Mouse (Mus musculus) embryonic facial prominence, embryonic 10.5 days (tissue): ENCODE data around the gene Rdh16f2. TPM values are rescaled to one million over a fixed set of nuclear protein-coding genes. Genes with fewer than 3 reads are reported as not detected.
A peak's percentile ranks its signal among the peaks of the same experiment; 100 is the strongest.
"Not testable (repeated sequence)": the region's sequence is repeated elsewhere in the genome, so short reads cannot be mapped to it uniquely, and the experiment has no call there.

Experiments
- DNase-seq: peaks from one replicate; pipeline ENCODE4 v3.0.0-alpha.2; 2017; ENCODE audit warnings: low spot score
- H3K27ac ChIP-seq: fragments of 300-500 bp; sonication (generic); replicated peaks from 2 replicates; pipeline ENCODE4 v1.5.1; 2016; ENCODE audit warnings: mild to moderate bottlenecking
- H3K27me3 ChIP-seq: fragments of 300-500 bp; sonication (generic); replicated peaks from 2 replicates; pipeline ENCODE4 v1.6.1; 2016; ENCODE audit warnings: low read depth, mild to moderate bottlenecking; ENCODE audit not compliant: poor library complexity, severe bottlenecking
- H3K36me3 ChIP-seq: fragments of 300-500 bp; sonication (generic); replicated peaks from 2 replicates; pipeline ENCODE4 v1.6.1; 2016; ENCODE audit warnings: mild to moderate bottlenecking, moderate library complexity
- H3K4me1 ChIP-seq: fragments of 300-500 bp; sonication (generic); 2 replicates; pipeline ENCODE4 v1.6.1; 2016
- H3K4me3 ChIP-seq: fragments of 300-500 bp; sonication (generic); 2 replicates; pipeline ENCODE4 v1.5.1; 2016; ENCODE audit warnings: mild to moderate bottlenecking, moderate library complexity
- H3K9me3 ChIP-seq: fragments of 300-500 bp; sonication (generic); 2 replicates; pipeline ENCODE4 v1.6.1; 2016; ENCODE audit warnings: mild to moderate bottlenecking
- WGBS: fragments of 180-500 bp; shearing (Covaris S2); methylation state at CpG from one replicate; pipeline ENCODE4 v1.1.7; 2016; 5-methylcytosine and 5-hydroxymethylcytosine counted together
- polyA plus RNA-seq: library from polyadenylated mRNA; unstranded; fragments of >200 nt; fragmentation: Nextera tagmentation; extraction: Ambion mirVana; gene quantifications from 2 replicates; pipeline ENCODE4 v1.2.1, GENCODE M21; 2016

Rdh16f2 gene
- polyA plus RNA-seq: not detected in 2 replicates

DNA sequence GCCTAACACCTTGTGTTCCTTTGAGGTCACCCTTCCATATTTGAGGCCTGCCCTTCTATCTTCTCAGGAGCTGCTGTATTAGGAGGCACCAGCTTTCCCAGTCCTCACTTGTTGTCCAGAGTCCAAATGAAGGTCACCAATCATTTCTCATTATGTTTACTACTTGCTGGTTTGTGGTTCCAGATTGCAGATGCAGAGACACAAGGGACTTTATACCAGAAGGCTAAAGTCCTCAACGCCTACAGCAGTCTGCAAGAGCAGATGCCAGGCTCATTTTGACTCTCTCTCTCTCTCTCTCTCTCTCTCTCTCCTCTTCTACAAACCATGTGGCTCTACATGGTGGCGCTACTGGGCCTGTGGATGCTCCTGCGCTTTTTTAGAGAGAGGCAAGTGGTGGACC, at the start of gene Rdh16f2:
TSS of gene Rdh16f2 (plus strand) at position 243 of the 400 bp plus-strand sequence.
- Histone ChIP-seq H3K9me3 (peaks cover 3% of the 10 kb centered on the region; the same call in 1 of the 2 replicates), H3K36me3 (no peaks in the 10 kb centered on the region), H3K27ac (no peak within 1 kb of the TSS), H3K4me1 (no peaks in the 10 kb centered on the region), H3K27me3 (no peaks in the 10 kb centered on the region), H3K4me3 (no peak within 1 kb of the TSS)
- WGBS: 86% methylated on average over 3 of the region's 3 CpGs
- DNase-seq: no peak

DNA sequence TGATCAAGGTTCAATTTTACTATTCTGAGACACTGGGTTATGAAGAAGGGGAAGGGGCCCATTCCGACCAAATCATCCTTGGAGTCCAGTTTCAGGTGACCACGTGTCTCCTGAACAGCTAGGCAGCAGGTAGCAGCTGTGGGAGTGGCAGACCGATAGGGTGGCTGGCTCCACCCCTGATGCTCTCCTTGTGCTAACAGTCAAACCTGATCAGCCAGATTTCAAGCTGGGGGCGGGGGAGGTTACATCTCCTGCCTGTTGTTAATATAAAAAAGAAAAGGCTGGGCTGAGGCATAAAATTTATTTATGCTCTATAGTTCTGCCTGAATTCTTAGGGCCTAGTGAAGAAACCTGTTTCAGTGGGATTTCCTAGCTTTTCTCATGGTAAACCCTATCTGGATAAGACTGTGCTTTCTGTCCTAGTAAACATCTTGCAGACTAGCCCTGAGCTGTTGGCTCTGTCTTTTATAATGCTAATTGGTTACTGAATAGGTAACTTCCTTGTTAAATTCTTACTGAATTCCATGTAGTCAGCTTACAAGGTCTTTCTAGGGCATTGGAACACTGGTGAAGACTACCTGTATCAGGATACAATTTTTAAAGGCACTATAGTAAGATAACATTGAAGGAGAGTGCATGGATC, 48.9 kb upstream of the Rdh16f2 start:
- not testable (repeated sequence) for H3K27ac ChIP-seq, H3K4me1 ChIP-seq, H3K27me3 ChIP-seq, H3K9me3 ChIP-seq, H3K36me3 ChIP-seq, DNase-seq, H3K4me3 ChIP-seq
- 85% methylated on average over 4 of the region's 4 CpGs for WGBS

DNA sequence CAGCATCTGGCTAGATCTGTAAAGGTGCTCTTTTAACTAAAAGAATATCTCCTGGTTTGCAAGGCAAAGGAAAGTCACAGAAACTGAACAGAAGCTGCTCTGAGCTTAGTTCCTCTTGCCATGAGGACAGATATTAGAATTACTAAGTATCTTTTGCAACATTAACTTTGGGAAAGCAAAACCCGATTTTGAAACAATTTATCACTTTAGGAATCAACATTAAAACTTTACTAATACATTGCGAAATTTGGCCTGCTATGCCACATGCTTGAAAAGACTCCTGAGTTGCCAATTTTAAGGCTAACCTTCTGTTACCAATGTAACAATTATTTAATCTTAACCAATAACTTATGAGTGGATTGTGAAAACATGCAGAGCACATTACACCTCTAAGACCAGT, 44.5 kb upstream of the Rdh16f2 start:
- not testable (repeated sequence) for H3K27ac ChIP-seq, H3K4me3 ChIP-seq, H3K36me3 ChIP-seq, H3K9me3 ChIP-seq, DNase-seq, H3K4me1 ChIP-seq, H3K27me3 ChIP-seq
- 85% methylated on average over 2 of the region's 2 CpGs for WGBS

DNA sequence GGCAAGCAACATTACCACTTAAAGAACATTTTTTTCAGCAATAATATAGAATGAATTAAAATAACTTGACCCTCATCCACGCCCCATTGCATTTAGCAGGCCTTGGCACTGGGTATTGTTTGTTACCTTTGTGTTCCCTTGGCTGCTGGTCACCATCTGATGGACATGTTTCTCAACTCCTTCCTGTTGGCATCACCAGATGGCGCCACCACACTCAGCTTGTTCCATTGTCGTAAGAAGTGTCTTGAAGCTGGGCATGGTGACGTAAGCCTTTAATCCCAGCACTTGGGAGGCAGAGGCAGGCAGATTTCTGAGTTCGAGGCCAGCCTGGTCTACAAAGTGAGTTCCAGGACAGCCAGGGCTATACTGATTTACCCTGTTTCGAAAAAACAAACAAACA, 40.9 kb upstream of the Rdh16f2 start:
- Histone ChIP-seq H3K9me3 (peaks cover 4% of the 10 kb centered on the region), H3K27me3 (no peaks in the 10 kb centered on the region), H3K36me3 (no peaks in the 10 kb centered on the region), H3K4me3 (no peak overlapping the region), H3K27ac (no peak overlapping the region), H3K4me1 (no peaks in the 10 kb centered on the region)
- 83% methylated on average over 6 of the region's 6 CpGs for WGBS
- DNase-seq: peak; percentile 11

DNA sequence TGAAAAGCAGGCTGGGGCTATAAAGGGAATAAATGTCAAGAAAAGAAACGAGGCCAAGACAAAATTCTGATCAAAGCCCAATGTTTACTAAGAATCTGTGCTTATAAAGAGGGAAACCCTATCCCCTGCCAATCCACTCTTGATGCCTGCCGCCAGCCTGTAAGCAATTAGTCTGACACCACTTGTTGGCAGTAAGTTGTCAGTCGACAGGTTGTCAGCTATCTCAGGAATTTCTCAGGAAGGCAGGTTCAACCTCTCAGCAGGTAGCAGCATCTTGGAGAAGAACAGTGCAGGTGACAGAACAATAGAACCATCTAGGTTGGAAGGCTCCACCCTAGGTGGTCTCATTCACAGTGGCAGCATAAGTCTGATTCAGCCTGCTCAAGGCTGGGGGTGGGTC, 37.2 kb upstream of the Rdh16f2 start:
- WGBS: 68% methylated on average over 3 of the region's 3 CpGs
- H3K4me1 ChIP-seq: no peaks in the 10 kb centered on the region
- no peak overlapping the region for H3K27ac ChIP-seq
- H3K9me3 ChIP-seq: no peaks in the 10 kb centered on the region
- no peak for DNase-seq
- no peak overlapping the region for H3K4me3 ChIP-seq
- no peaks in the 10 kb centered on the region for H3K27me3 ChIP-seq
- no peaks in the 10 kb centered on the region for H3K36me3 ChIP-seq

DNA sequence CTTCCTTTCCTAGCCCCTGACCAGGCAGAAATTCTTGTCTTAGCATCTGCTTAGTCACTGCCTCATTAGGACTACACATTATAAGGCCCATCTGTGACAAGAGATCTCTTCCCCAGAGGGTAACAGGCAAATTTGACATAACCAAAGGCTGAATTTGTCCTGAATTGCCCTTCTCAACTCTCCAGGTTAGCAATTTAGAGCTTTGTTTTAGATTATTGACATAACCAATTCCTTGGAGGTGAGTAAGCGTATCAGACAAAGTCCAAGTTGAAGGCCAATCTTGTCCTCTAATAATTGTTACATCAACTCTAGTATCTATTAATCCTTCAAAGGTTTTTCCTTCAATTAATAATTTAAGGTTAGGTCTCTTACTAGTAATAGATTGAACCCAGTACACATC, 32.1 kb upstream of the Rdh16f2 start:
- not testable (repeated sequence) for H3K36me3 ChIP-seq, H3K4me3 ChIP-seq, H3K9me3 ChIP-seq, H3K27ac ChIP-seq, H3K4me1 ChIP-seq, H3K27me3 ChIP-seq, DNase-seq
- WGBS: 96% methylated on average over 1 of the region's 1 CpGs

DNA sequence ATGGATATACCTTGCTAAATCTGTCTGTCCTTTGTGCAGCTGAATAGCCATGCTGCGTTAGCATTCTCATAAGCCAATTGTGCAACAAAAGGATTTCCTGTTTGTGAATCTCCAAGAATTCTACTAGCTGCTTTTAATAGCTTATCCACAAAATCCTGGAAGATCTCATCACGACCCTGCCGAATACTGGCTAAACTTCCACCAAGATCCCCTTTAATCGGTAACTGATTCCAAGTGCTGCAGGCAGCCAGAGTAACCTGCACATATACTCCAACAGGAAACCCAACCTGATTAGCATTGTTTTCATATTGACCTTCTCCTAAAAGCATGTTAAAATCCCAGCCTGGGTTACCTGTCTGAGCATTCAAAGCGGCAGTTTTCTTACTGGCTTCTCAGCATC, 31.0 kb upstream of the Rdh16f2 start:
- no peaks in the 10 kb centered on the region for H3K27me3 ChIP-seq
- 86% methylated on average over 5 of the region's 5 CpGs for WGBS
- no peak overlapping the region for H3K27ac ChIP-seq
- no peaks in the 10 kb centered on the region for H3K36me3 ChIP-seq
- H3K4me1 ChIP-seq: no peaks in the 10 kb centered on the region
- DNase-seq: no peak
- H3K9me3 ChIP-seq: no peaks in the 10 kb centered on the region
- H3K4me3 ChIP-seq: no peak overlapping the region

DNA sequence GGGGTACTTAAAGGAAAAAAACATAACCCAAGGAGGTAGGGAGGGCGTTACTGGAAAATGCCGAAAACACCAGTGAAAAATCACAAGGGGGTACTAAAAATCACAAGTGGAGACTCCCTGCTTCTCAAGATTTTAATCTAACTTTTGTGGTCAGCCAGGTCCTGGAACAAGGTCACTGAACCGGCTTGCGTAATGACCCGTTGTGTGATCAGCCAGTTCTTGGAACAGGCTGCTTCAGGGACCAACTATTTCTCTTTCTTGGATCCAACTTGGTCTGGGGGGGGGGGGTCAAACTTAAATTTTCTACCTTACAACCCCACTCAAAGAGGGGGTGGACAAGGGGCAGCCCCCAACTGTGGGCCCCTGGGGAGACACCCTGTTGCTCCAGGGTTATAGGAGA, 28.5 kb upstream of the Rdh16f2 start:
- H3K4me1 ChIP-seq, H3K36me3 ChIP-seq, H3K4me3 ChIP-seq, DNase-seq, H3K27ac ChIP-seq, H3K9me3 ChIP-seq, H3K27me3 ChIP-seq: not testable (repeated sequence)
- 91% methylated on average over 5 of the region's 5 CpGs for WGBS

DNA sequence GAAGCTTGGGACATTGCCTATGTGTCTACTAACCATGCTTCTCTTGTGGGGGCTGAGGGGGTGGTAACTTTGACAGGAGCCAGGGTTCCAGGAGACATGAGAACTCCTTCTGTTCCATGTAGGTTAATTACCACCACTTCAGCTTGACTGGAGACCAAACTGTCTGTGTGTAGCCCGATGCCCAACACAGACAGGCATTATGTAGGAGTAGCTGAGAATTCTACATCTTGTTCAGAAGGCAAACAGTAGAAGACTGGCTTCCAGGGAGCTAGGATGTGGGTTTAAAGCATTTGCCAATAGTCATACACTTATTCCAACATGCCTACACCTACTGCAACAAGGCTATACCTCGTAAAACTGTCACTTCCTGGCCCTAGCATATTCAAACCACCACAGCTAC, 27.7 kb upstream of the Rdh16f2 start:
- no peaks in the 10 kb centered on the region for H3K36me3 ChIP-seq
- H3K4me3 ChIP-seq: no peak overlapping the region
- 90% methylated on average over 2 of the region's 2 CpGs for WGBS
- H3K27ac ChIP-seq: no peak overlapping the region
- no peaks in the 10 kb centered on the region for H3K4me1 ChIP-seq
- no peaks in the 10 kb centered on the region for H3K27me3 ChIP-seq
- no peak for DNase-seq
- no peaks in the 10 kb centered on the region for H3K9me3 ChIP-seq

DNA sequence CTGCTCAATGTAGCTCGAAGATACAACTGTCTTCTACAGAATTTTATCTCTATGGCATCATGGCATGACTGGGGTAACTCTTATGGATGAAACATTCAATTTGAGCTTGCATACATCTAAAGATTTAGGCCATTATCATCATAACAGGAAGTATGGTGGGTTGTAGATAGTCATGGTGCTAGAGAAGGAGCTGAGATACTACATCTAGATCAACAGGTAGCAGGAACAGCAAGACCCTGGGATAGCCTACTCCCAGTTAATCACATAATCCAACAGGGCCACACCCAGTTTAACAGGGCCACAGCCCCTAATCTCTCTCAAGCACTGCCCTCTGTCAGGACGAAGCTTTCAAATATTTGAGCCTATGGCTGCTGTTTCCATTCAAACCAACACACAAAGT, 25.5 kb upstream of the Rdh16f2 start:
- Histone ChIP-seq H3K9me3 (no peaks in the 10 kb centered on the region), H3K4me1 (no peaks in the 10 kb centered on the region), H3K4me3 (no peak overlapping the region), H3K27ac (no peak overlapping the region), H3K27me3 (no peaks in the 10 kb centered on the region), H3K36me3 (no peaks in the 10 kb centered on the region)
- 72% methylated on average over 2 of the region's 2 CpGs for WGBS
- DNase-seq: no peak

DNA sequence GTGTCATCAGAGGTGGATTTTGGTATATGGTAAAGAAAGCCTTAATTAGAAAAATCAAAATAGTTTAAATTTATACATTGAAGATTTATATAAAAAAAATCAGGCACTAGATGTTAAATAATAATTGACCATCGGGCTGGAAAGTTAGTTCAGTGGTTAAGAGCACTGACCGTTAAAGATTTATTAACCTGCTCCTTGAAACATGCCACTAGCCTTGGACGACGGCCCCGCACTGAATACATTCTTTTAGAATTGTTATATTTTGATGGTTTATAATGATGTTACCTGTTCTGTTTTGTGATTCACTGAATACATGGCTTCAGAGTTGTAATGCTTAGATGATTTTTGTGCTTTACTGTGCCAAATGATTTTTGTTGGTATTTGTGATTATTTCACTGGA, 20.3 kb upstream of the Rdh16f2 start:
- not testable (repeated sequence) for DNase-seq, H3K27ac ChIP-seq, H3K4me3 ChIP-seq, H3K4me1 ChIP-seq, H3K9me3 ChIP-seq, H3K27me3 ChIP-seq, H3K36me3 ChIP-seq
- 94% methylated on average over 5 of the region's 5 CpGs for WGBS

DNA sequence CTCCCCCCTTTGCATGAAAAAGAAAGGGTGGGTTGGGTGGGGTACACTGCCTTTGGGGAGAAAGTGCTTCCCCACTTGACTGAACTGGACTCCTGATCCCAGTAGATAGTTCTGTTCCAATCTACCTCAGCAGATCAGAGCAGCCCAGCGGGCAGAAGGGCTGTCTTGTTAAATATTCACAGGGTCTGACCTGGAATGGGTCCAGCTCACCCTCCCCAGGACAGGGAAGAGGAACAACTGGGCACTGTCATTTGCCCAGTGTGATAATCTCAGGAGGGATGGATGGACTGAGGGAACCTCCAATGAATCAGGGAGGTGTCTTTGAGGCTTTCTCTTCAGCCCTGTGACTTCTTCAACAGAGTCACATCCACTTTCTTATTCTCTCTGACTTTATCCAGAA, 18.2 kb upstream of the Rdh16f2 start:
- no peak for DNase-seq
- Histone ChIP-seq H3K4me1 (no peaks in the 10 kb centered on the region), H3K4me3 (no peak overlapping the region), H3K27ac (no peak overlapping the region), H3K9me3 (no peaks in the 10 kb centered on the region; the same call in 1 of the 2 replicates), H3K27me3 (no peaks in the 10 kb centered on the region), H3K36me3 (no peaks in the 10 kb centered on the region)
- 86% methylated on average over 1 of the region's 1 CpGs for WGBS

DNA sequence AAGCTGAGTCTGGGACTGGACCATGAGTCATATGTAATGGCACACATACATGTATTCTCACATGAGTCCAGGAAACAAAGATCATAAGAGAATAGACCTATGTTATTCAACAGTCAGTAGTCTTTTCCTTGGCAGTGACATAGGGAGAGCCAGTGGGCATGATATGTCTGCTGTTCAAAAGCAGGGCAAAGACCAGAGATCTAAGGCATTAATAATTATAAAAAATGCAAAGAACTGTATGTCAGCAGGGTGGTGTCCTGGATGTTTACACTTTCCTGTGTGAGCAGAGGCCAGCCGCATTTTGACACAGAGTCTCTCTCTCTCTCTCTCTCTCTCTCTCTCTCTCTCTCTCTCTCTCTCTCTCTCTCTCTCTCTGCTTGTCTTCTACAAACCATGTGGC, 16.6 kb upstream of the Rdh16f2 start, which contains the start of gene Rdh19:
TSS of gene Rdh19 (plus strand) at position 301 of the 400 bp plus-strand sequence.
- 76% methylated on average over 1 of the region's 1 CpGs for whole genome bisulfite sequencing
- H3K27me3 ChIP-seq: no peaks in the 10 kb centered on the region
- DNase-seq: no peak
- no peak within 1 kb of the TSS for H3K27ac ChIP-seq
- no peak within 1 kb of the TSS for H3K4me3 ChIP-seq
- H3K9me3 ChIP-seq: no peaks in the 10 kb centered on the region; the same call in 1 of the 2 replicates
- H3K36me3 ChIP-seq: no peaks in the 10 kb centered on the region
- H3K4me1 ChIP-seq: no peaks in the 10 kb centered on the region

DNA sequence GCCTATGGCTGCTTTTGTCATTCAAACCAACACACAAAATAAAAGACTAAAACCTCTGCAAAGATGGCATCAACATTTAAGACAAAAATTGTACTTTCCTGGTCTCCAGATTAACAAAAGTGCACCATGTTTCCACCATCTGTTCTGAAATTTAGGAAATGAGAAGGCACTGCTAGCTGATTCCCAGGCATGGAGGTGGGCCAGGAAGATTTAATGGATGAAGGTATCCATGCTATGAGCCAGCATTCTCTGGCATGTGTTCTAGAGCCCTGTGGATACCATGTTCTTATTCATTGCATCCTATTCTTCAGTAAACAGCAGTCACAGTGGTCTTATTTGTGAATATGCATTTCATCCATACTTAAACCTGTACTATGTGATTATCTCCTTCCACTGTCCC, 9.9 kb upstream of the Rdh16f2 start:
- H3K27me3 ChIP-seq: no peaks in the 10 kb centered on the region
- H3K9me3 ChIP-seq: no peaks in the 10 kb centered on the region
- DNase-seq: no peak
- H3K27ac ChIP-seq: no peak overlapping the region
- no peak overlapping the region for H3K4me3 ChIP-seq
- H3K4me1 ChIP-seq: no peaks in the 10 kb centered on the region
- no peaks in the 10 kb centered on the region for H3K36me3 ChIP-seq
